8 mouse cellular contexts compared by ENCODE assay signal in the genomic region with DNA sequence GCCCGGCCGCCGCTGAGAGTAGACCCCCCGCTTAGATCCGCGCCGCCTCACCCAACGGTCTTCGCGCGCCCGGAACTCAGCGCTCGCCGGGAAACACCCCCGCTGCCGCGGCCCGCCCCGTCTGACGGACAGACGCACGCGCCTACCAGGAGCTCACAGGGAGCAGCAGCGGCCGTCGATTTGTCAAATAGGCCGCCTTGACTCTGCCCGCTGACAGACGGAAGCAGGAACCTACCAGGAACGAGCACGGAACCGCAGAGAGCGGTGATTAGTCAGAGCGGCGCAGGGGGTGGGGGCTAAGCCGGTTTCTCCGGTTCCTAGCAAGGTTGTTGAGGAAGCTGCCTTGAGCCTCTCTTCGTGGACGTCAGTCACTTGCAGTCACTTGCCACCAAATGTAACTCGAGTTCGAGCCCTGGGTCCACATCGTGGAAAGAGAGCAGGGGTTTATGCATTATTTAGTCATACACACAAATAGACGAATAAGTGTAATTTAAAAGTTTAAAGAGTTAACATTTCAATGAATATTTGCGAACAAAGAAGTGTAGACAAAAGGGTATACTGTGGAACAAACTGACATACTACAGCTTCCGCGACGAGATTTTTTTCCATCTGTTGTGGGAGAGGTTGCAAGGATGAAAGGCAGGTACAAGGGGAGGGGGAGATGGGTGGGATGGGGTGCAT. TPM values are rescaled to one million over a fixed set of nuclear protein-coding genes. Genes with fewer than 3 reads are reported as not detected.
DNase-seq lines count a peak whose midpoint lies in the region; ATAC-seq and TF ChIP-seq lines count a peak whose summit lies in the region.

A gene (minus strand): TSS at position 130 of the 681 bp plus-strand sequence.

- no peaks in the 10 kb centered on the region for H3K27me3 ChIP-seq in CH12.LX (replicated peaks)
- no peaks in the 10 kb centered on the region for H3K27me3 ChIP-seq in forebrain, embryonic 11.5 days (ENCODE audit: control insufficient read depth, insufficient read depth, low read length)
- H3K27me3 ChIP-seq in heart, embryonic 16.5 days (ENCODE audit: control insufficient read depth, insufficient read depth, low read length) = no peaks in the 10 kb centered on the region
- no peaks in the 10 kb centered on the region for H3K27me3 ChIP-seq in liver, embryonic 15.5 days
- no peaks in the 10 kb centered on the region for H3K27me3 ChIP-seq in neural tube, embryonic 12.5 days (replicated peaks)

- peaks cover 9 to 26% of the 10 kb centered on the region in 2 experiments for H3K36me3 ChIP-seq in CH12.LX (replicated peaks in 1 of 2; ENCODE audit: control insufficient read depth in 1 of 2, insufficient read depth in 1 of 2, low read length in 1 of 2)
- no peaks in the 10 kb centered on the region for H3K36me3 ChIP-seq in forebrain, embryonic 11.5 days (ENCODE audit: control insufficient read depth, insufficient read depth, low read length)
- H3K36me3 ChIP-seq in heart, embryonic 16.5 days (ENCODE audit: control insufficient read depth, insufficient read depth) = no peaks in the 10 kb centered on the region
- no peaks in the 10 kb centered on the region for H3K36me3 ChIP-seq in liver, embryonic 15.5 days (replicated peaks)
- no peaks in the 10 kb centered on the region for H3K36me3 ChIP-seq in neural tube, embryonic 12.5 days

- TF ChIP-seq RAD21 in CH12.LX (IDR thresholded peaks at IDR 0.05; ENCODE audit: low read depth, low read length) = no peak

- H3K4me2 ChIP-seq in CH12.LX (ENCODE audit: insufficient read depth, low read depth, poor library complexity, severe bottlenecking) = peak within 1 kb of the TSS; percentile 95
- H3K4me2 ChIP-seq in forebrain, embryonic 11.5 days (ENCODE audit: low read depth, low read length, severe bottlenecking) = peak within 1 kb of the TSS; percentile 57
- H3K4me2 ChIP-seq in heart, embryonic 16.5 days (ENCODE audit: low read depth, low read length) = peak within 1 kb of the TSS; percentile 67
- peak within 1 kb of the TSS; percentile 90 for H3K4me2 ChIP-seq in liver, embryonic 15.5 days
- H3K4me2 ChIP-seq in neural tube, embryonic 12.5 days (replicated peaks) = peak within 1 kb of the TSS; percentile 72

- WGBS in forebrain, embryonic 11.5 days = 2% methylated on average over 48 of the region's 48 CpGs
- WGBS in heart, embryonic 16.5 days = 2% methylated on average over 48 of the region's 48 CpGs
- WGBS in liver, embryonic 15.5 days (ENCODE audit: insufficient replicate concordance) = 4% methylated on average over 48 of the region's 48 CpGs
- WGBS in neural tube, embryonic 12.5 days = 3% methylated on average over 48 of the region's 48 CpGs

- H3K4me1 ChIP-seq in CH12.LX (ENCODE audit: control insufficient read depth in 1 of 2, insufficient read depth in 2 of 2) = peaks cover 44 to 74% of the 10 kb centered on the region in 2 experiments
- peaks cover 4% of the 10 kb centered on the region for H3K4me1 ChIP-seq in forebrain, embryonic 11.5 days (replicated peaks; ENCODE audit: control insufficient read depth, insufficient read depth, low read length)
- H3K4me1 ChIP-seq in heart, embryonic 16.5 days (ENCODE audit: control insufficient read depth, insufficient read depth, low read length) = peaks cover 4% of the 10 kb centered on the region
- H3K4me1 ChIP-seq in liver, embryonic 15.5 days (replicated peaks) = peaks cover 24% of the 10 kb centered on the region
- peaks cover 10% of the 10 kb centered on the region for H3K4me1 ChIP-seq in neural tube, embryonic 12.5 days

- DNase-seq in CH12.LX (ENCODE audit: extremely low read depth) = peak; percentile 99
- peak; percentile 99 for DNase-seq in c-Kit-positive CD71-positive TER-119-negative erythroid progenitor cells, embryonic 14.5 days (ENCODE audit: low read depth)
- DNase-seq in forebrain, embryonic 11.5 days (ENCODE audit: low spot score) = peak; percentile 99
- DNase-seq in kidney, postnatal 36 days = peak; percentile 99 to 100
- DNase-seq in telencephalon, adult 2 months (ENCODE audit: low read depth, low spot score) = peak; percentile 98

- TF ChIP-seq POLR2A in CH12.LX (IDR thresholded peaks at IDR 0.05; ENCODE audit: low read depth, low read length) = peak; percentile 80

- no peak for TF ChIP-seq EP300 in CH12.LX (IDR thresholded peaks at IDR 0.05; ENCODE audit: low read length)

- H3K27ac ChIP-seq in CH12.LX (ENCODE audit: insufficient read depth, low read depth) = peak within 1 kb of the TSS; percentile 64
- 0 out of 2 replicates have a peak within 1 kb of the TSS, but pooled peaks have one; percentile 18 for H3K27ac ChIP-seq in forebrain, embryonic 11.5 days (ENCODE audit: low read depth, low read length)
- peak within 1 kb of the TSS; percentile 77 for H3K27ac ChIP-seq in heart, embryonic 16.5 days (ENCODE audit: low read length)
- peak within 1 kb of the TSS; percentile 81 for H3K27ac ChIP-seq in liver, embryonic 15.5 days (replicated peaks)
- H3K27ac ChIP-seq in neural tube, embryonic 12.5 days = no peak within 1 kb of the TSS

- H3K9ac ChIP-seq in CH12.LX (ENCODE audit: insufficient read depth, low read depth) = peak within 1 kb of the TSS; percentile 77
- peak within 1 kb of the TSS; percentile 83 for H3K9ac ChIP-seq in forebrain, embryonic 11.5 days (ENCODE audit: low read length)
- peak within 1 kb of the TSS; percentile 90 for H3K9ac ChIP-seq in heart, embryonic 16.5 days (ENCODE audit: low read length)
- peak within 1 kb of the TSS; percentile 84 for H3K9ac ChIP-seq in liver, embryonic 15.5 days
- H3K9ac ChIP-seq in neural tube, embryonic 12.5 days = peak within 1 kb of the TSS; percentile 67

- in situ Hi-C loops in CH12.LX (cut with MboI; ENCODE audit: low pct_ligation_motif_present, low pct_unique_long_range_greater_than_20kb, low sequenced_read_pairs) = no loop called here

- peaks cover 45% of the 10 kb centered on the region for H3K79me2 ChIP-seq in CH12.LX (replicated peaks; ENCODE audit: control insufficient read depth, extremely low read depth, insufficient read depth, poor library complexity, severe bottlenecking)

- no peak for TF ChIP-seq CTCF in CH12.LX (conservative IDR thresholded peaks at IDR 0.05 in 1 of 2, IDR thresholded peaks at IDR 0.05 in 1 of 2; ENCODE audit: low read depth in 2 of 2, low read length in 2 of 2)

- peak within 1 kb of the TSS; percentile 79 to 96 (median 88) for H3K4me3 ChIP-seq in CH12.LX (replicated peaks in 1 of 3; ENCODE audit: low read depth in 2 of 3, low read length in 2 of 3, poor library complexity in 1 of 3)
- H3K4me3 ChIP-seq in forebrain, embryonic 11.5 days (ENCODE audit: low read depth, low read length) = peak within 1 kb of the TSS; percentile 72
- H3K4me3 ChIP-seq in heart, embryonic 16.5 days (ENCODE audit: low read length) = peak within 1 kb of the TSS; percentile 82
- H3K4me3 ChIP-seq in liver, embryonic 15.5 days (replicated peaks) = peak within 1 kb of the TSS; percentile 88
- peak within 1 kb of the TSS; percentile 70 for H3K4me3 ChIP-seq in neural tube, embryonic 12.5 days

- peak; percentile 99 for ATAC-seq in forebrain, embryonic 11.5 days (replicated peaks; ENCODE audit: low FRiP score)
- peak; percentile 99 for ATAC-seq in heart, embryonic 16.5 days (replicated peaks; ENCODE audit: extremely low read depth, insufficient read depth, low FRiP score)
- peak; percentile 100 for ATAC-seq in liver, embryonic 15.5 days (ENCODE audit: insufficient read depth)
- ATAC-seq in neural tube, embryonic 12.5 days (ENCODE audit: low FRiP score, low read depth) = peak; percentile 99

- dilution Hi-C loops in CH12.LX (cut with MboI; ENCODE audit: extremely low pct_ligation_motif_present, extremely low pct_unique_long_range_greater_than_20kb, low sequenced_read_pairs) = no loop called here

- no peaks in the 10 kb centered on the region for H3K9me3 ChIP-seq in CH12.LX (replicated peaks; ENCODE audit: low read length)
- H3K9me3 ChIP-seq in forebrain, embryonic 11.5 days (ENCODE audit: control insufficient read depth, low read length) = no peaks in the 10 kb centered on the region
- H3K9me3 ChIP-seq in heart, embryonic 16.5 days (replicated peaks; ENCODE audit: control insufficient read depth, low read length) = no peaks in the 10 kb centered on the region
- H3K9me3 ChIP-seq in liver, embryonic 15.5 days (replicated peaks) = no peaks in the 10 kb centered on the region
- H3K9me3 ChIP-seq in neural tube, embryonic 12.5 days = no peaks in the 10 kb centered on the region

TF ChIP-seq in CH12.LX, 34 proteins besides CTCF, POLR2A, EP300 and RAD21 (continues in another document):
- TF ChIP-seq CHD2 (IDR thresholded peaks at IDR 0.05; ENCODE audit: low read length) (peak; percentile 97), HCFC1 (IDR thresholded peaks at IDR 0.05; ENCODE audit: low read depth, low read length) (peak; percentile 64), SIN3A (IDR thresholded peaks at IDR 0.05; ENCODE audit: low read length) (no peak; the same call in 1 of the 2 replicates), ZNF384 (IDR thresholded peaks at IDR 0.05; ENCODE audit: low read depth, low read length) (no peak), ZC3H11A (IDR thresholded peaks at IDR 0.05; ENCODE audit: low read depth, low read length) (no peak), CHD1 (IDR thresholded peaks at IDR 0.05; ENCODE audit: low read depth, low read length) (no peak), MYC (IDR thresholded peaks at IDR 0.05; ENCODE audit: low read depth, low read length) (no peak), TCF12 (IDR thresholded peaks at IDR 0.05; ENCODE audit: low read depth, low read length) (peak; percentile 66), JUN (IDR thresholded peaks at IDR 0.05; ENCODE audit: insufficient read depth, low read depth, low read length) (no peak), NRF1 (IDR thresholded peaks at IDR 0.05; ENCODE audit: low read depth, low read length) (peak; percentile 67), RCOR1 (conservative IDR thresholded peaks at IDR 0.05; ENCODE audit: low read depth, low read length) (no peak), SMC3 (IDR thresholded peaks at IDR 0.05; ENCODE audit: low read depth, low read length) (no peak), JUND (conservative IDR thresholded peaks at IDR 0.05; ENCODE audit: low read depth, low read length) (no peak), IRF4 (IDR thresholded peaks at IDR 0.05; ENCODE audit: low read depth, low read length) (no peak), E2F4 (IDR thresholded peaks at IDR 0.05; ENCODE audit: insufficient replicate concordance, low read depth, low read length) (0 out of 2 replicates have a peak, but pooled peaks have one; percentile 6), TBP (conservative IDR thresholded peaks at IDR 0.05; ENCODE audit: low read depth, low read length) (peak; percentile 84)

RNA-seq across cellular contexts. Expression of the gene that starts here (rescaled TPM):
- total RNA-seq in CH12.LX (2012; rRNA removed) (25.1 and 27.7 TPM in 2 replicates), CH12.LX (2014; rRNA removed) (17.9 and 19.3 TPM in 2 replicates)
- polyA plus RNA-seq in CH12.LX (2012; ENCODE audit: insufficient read length, low read depth) = 26.3 and 26.4 TPM in 2 replicates
- 37.2 and 40.1 TPM in 2 replicates for polyA plus RNA-seq in forebrain, embryonic 11.5 days (2014; fragmentation: Nextera tagmentation; extraction: Ambion mirVana)
- polyA plus RNA-seq in heart, embryonic 16.5 days (2015; fragmentation: Nextera tagmentation; extraction: Ambion mirVana) = 27.0 and 27.3 TPM in 2 replicates
- 14.1 and 15.1 TPM in 2 replicates for polyA plus RNA-seq in liver, embryonic 15.5 days (2015; fragmentation: Nextera tagmentation; extraction: Ambion mirVana)
- 26.9 and 28.0 TPM in 2 replicates for polyA plus RNA-seq in neural tube, embryonic 12.5 days (2016; fragmentation: Nextera tagmentation; extraction: Ambion mirVana)
